Mouse (Mus musculus) layer of hippocampus, postnatal 14 days (tissue): Measurements from ENCODE around the gene Pacrg. TPM values are rescaled to one million over a fixed set of nuclear protein-coding genes. Genes with fewer than 3 reads are reported as not detected.

ENCODE experiments used
- DNase-seq, 2 experiments: peaks; one replicate each; pipeline ENCODE4 v3.0.0; 2021 to 2022; ENCODE audit warnings: low spot score in 2 of 2, mixed read lengths in 1 of 2
- total RNA-seq, 2 experiments: library from RNA; stranded (reverse); gene quantifications; 2 replicates each; pipeline ENCODE4 v1.2.3; 2021

The Pacrg gene
- total RNA-seq, 2 experiments from 2014 or later: 19.4 to 20.8 TPM

GRCm38 (mm10) chr17:10414383-10414782 lies 425.7 kb downstream of the Pacrg start:
- no peak for DNase-seq

GRCm38 (mm10) chr17:10413870-10414269 lies 426.2 kb downstream of the Pacrg start:
- no peak for DNase-seq

GRCm38 (mm10) chr17:10410597-10411476 lies 429.3 kb downstream of the Pacrg start:
- DNase-seq: no peak

GRCm38 (mm10) chr17:10408681-10409081 lies 431.4 kb downstream of the Pacrg start:
- no peak for DNase-seq

GRCm38 (mm10) chr17:10407031-10407722 lies 432.9 kb downstream of the Pacrg start:
- DNase-seq: no peak

DNA sequence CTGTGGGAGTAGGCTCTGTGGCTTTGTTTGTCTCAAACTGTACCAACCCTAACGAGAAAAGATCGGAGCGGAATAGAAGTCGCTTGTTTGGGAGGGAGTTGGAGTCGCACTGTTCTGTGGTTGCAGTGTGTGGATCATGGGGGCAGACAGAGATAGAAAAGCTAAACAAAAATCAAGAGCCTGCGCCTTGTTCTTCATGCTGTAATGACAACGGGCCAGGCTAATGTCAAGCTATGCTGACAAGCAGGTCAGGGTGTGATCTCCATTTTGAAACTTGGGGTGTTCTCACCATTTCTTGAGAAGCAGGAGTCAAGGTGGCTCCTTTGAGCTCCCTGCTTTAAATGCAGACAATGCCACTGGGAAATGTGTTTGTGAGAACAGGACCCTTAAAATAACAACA lies 433.8 kb downstream of the Pacrg start:
- DNase-seq: no peak

- no peak for DNase-seq
Observed at GRCm38 (mm10) chr17:10405906-10406305, 434.2 kb downstream of the Pacrg start.

- no peak for DNase-seq
Observed at GRCm38 (mm10) chr17:10403186-10403585, 436.9 kb downstream of the Pacrg start.

GRCm38 (mm10) chr17:10402064-10402640 lies 438.0 kb downstream of the Pacrg start:
- DNase-seq: no peak

DNA sequence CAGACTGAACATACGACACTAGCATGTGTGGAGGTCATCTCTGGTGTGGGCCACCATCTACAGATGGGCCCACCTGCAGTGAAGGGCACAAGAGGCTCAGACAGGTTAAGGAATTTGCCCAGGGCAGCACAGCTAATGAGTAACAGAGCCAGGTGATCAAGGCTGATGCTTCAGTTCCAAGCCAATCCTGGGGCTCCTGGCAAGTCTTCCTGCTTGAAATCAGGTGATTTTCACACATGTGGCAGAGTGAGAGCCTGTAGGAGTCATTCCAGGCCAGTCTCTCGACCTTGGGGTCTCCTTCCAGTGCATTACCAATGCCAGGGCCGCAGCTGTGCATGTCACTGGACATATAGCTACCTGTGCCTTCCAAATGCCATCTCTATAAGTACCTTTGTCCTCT lies 438.6 kb downstream of the Pacrg start:
- DNase-seq: no peak

DNA sequence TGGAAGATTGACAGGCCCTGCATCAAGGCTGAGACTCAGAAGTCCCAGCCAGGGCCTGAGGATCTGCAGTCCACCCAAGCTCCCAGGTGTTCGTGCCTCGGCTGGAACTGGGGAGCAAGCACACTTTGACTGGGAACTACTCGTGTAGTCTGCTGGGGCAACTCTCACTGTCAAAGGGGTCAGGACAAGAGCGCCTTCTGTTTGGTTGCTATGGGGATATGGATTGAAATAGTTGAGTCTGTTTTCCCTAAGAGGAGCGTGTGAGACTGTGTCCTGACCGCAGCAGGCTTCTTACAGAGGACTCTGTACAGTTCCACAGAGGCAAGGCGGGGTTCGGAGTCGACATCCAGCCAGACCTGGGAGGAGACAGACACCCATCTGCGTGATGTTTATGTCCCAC lies 440.4 kb downstream of the Pacrg start:
- DNase-seq: no peak

DNA sequence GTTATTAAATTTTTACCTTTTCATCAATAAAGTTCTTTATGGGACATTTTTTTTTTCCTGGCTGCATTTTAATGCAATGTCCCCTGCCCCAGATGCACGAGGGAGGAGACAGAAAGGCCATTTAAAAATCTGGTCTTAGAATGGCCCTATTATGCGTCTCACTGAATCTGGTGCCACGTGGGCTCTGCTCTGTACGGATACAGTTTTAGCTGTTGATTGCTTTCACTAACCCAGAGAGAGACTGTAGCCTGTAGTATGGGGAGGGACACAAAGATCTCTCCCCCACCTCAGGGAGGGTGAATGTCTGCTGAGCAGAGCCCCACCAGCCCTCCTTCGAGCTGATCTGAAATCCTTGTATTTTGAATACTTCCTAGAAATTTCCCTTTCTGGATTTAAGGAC lies 441.2 kb downstream of the Pacrg start:
- no peak for DNase-seq

DNA sequence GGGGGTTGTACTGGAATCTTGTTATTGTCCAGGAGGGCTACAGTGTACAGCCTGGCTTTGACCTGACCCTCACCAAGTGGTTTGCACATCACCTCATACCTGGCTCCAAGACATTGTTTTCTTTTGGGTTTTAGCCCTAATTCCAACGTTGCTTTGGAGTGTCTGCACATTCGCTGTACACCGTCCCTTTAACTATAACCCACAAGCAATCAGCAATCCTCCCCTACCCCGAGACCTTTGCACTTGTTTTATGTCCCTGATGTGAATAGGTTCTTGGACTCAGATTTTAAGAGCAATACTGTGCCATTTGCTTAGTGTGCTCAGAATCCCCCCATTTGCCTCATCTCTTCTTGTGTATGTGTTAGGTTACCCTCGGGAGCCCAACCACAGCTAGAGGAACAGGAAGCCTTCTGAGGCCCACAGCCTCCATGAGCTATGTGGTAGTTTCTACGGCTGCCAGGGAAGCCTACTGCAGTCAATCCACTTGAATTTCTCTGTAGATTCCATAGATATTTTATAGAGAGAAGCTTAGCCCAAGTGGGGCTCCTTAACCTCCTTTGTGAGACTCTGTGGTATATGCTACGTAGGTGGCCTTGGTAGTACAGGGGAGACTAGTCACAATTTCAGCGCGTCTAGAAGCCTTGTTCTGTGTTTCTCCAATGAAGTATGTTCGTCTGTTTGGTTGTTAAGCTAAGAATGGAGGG lies 442.0 kb downstream of the Pacrg start:
- DNase-seq: no peak

GRCm38 (mm10) chr17:10397336-10397735 lies 442.8 kb downstream of the Pacrg start:
- no peak for DNase-seq

GRCm38 (mm10) chr17:10396863-10397262 lies 443.2 kb downstream of the Pacrg start:
- no peak for DNase-seq

DNA sequence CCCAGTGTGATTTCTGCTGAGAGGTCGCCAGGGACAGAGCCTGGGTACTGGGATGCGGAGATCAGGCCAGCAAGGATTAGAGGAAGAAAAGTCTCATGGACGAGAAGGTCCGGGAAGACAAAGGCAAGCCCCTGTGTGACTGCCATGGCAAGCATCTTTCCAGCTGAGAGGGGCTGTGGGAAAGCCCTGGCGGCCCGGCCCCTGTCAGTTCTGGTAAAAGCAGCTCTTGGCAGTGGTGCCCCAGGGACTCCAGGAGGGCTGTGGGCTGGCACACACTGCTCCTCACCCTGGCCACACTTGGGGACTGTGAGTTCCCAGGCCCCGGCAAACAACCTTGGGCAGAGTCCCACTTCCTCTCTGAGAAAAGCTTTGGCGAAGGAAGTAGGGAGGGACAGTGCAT lies 445.3 kb downstream of the Pacrg start:
- peak; percentile 63 to 87 for DNase-seq

GRCm38 (mm10) chr17:10393766-10394165 lies 446.3 kb downstream of the Pacrg start:
- DNase-seq: no peak

DNA sequence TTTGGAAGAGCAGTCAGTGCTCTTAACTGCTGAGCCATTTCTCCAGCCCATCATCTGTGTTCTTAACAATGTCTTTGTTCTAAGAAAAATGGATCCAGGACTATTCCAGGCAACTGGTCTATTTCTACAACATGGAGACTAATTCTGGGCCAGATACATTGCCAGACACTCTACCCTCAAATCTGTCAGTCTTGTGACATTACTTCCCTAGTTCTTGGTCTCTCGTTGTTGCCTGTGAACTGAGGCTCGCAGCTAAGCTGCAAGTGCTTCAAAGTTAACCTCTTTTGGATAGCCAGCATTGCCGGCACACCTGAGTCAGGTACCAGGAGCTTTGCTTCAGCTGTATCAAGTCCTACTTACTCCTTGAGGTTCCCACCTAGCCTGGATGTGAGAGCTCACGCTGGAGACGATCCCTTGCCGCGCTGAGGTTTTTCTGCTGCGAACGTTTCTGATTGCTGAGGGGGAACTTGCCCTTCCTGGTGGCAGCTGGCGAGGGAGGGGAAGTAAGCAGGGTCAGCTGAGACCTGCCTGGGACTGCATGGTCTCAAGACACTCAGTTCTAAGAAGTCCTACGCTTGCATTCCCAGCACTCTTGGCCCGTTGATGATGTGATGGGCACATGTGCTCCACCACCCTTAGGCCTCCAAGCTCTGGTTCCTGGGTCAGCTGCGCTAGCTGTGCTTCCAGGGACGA lies 447.6 kb downstream of the Pacrg start:
- DNase-seq: no peak

- DNase-seq: peak; percentile 69 to 80
Observed at GRCm38 (mm10) chr17:10390232-10391172, 449.6 kb downstream of the Pacrg start.

- no peak for DNase-seq
Observed at GRCm38 (mm10) chr17:10389740-10390139, 450.4 kb downstream of the Pacrg start.
